Comparison of ENCODE assay signal across 9 mouse cellular contexts in genomic region chr5:72817523-72818091, GRCm38 (mm10). TPM values are rescaled to one million over a fixed set of nuclear protein-coding genes. Genes with fewer than 3 reads are reported as not detected.
DNase-seq lines count a peak whose midpoint lies in the region; ATAC-seq lines count a peak whose summit lies in the region.
"Had no signal": no experiment of that assay in that cellular context is flagged by ENCODE, and none has a peak within 500 bp of the region (broad histone marks: within the 10 kb centered on the region; RNA-seq: fewer than 3 reads in every experiment).

No protein-coding gene starts in this region.

- H3K4me1 ChIP-seq in forebrain, embryonic 14.5 days (ENCODE audit: control insufficient read depth, insufficient read depth, low read length) = no peaks in the 10 kb centered on the region
- no peaks in the 10 kb centered on the region for H3K4me1 ChIP-seq in forebrain, embryonic 11.5 days (replicated peaks; ENCODE audit: control insufficient read depth, insufficient read depth, low read length)
- H3K4me1 ChIP-seq: stomach, embryonic 15.5 days had no signal

- H3K4me3 ChIP-seq in forebrain, embryonic 14.5 days (ENCODE audit: low read depth, low read length) = no peak overlapping the region
- no peak overlapping the region for H3K4me3 ChIP-seq in forebrain, embryonic 11.5 days (ENCODE audit: low read depth, low read length)
- H3K4me3 ChIP-seq: stomach, embryonic 15.5 days had no signal

- DNase-seq in forebrain, embryonic 14.5 days (ENCODE audit: low spot score) = peak; percentile 57
- DNase-seq in forebrain, embryonic 11.5 days (ENCODE audit: low spot score) = no peak
- DNase-seq in 416B (ENCODE audit: low read depth) = peak; percentile 89
- peak; percentile 20 for DNase-seq in lung, postnatal 36 days
- DNase-seq in urinary bladder, adult 18-20 months (ENCODE audit: low spot score in 2 of 2) = no peak
- DNase-seq in MN1 (ENCODE audit: low spot score) = no peak
- DNase-seq in adipocyte (ENCODE audit: low spot score) = no peak

- no peaks in the 10 kb centered on the region for H3K27me3 ChIP-seq in forebrain, embryonic 14.5 days (replicated peaks; ENCODE audit: control insufficient read depth, insufficient read depth, low read length)
- no peaks in the 10 kb centered on the region for H3K27me3 ChIP-seq in forebrain, embryonic 11.5 days (ENCODE audit: control insufficient read depth, insufficient read depth, low read length)
- H3K27me3 ChIP-seq: stomach, embryonic 15.5 days had no signal

- H3K9ac ChIP-seq in forebrain, embryonic 14.5 days (ENCODE audit: low read length) = no peak overlapping the region
- no peak overlapping the region for H3K9ac ChIP-seq in forebrain, embryonic 11.5 days (ENCODE audit: low read length)
- H3K9ac ChIP-seq: stomach, embryonic 15.5 days had no signal

- H3K4me2 ChIP-seq in forebrain, embryonic 14.5 days (ENCODE audit: low read length) = no peak overlapping the region
- no peak overlapping the region for H3K4me2 ChIP-seq in forebrain, embryonic 11.5 days (ENCODE audit: low read depth, low read length, severe bottlenecking)
- H3K4me2 ChIP-seq: stomach, embryonic 15.5 days had no signal

- 41% methylated on average over 10 of the region's 10 CpGs for whole genome bisulfite sequencing in forebrain, embryonic 14.5 days
- 49% methylated on average over 10 of the region's 10 CpGs for WGBS in forebrain, embryonic 11.5 days

- no peak overlapping the region for H3K27ac ChIP-seq in forebrain, embryonic 14.5 days (ENCODE audit: low read depth, low read length)
- no peak overlapping the region for H3K27ac ChIP-seq in forebrain, embryonic 11.5 days (ENCODE audit: low read depth, low read length)
- H3K27ac ChIP-seq: stomach, embryonic 15.5 days had no signal

- ATAC-seq in forebrain, embryonic 14.5 days = peak; percentile 32; the same call in 1 of the 2 replicates
- no peak for ATAC-seq in forebrain, embryonic 11.5 days (replicated peaks; ENCODE audit: low FRiP score)
- peak; percentile 55 for ATAC-seq in granulocyte monocyte progenitor cell, adult 5-6 weeks (replicated peaks; ENCODE audit: poor library complexity, severe bottlenecking)

- H3K9me3 ChIP-seq in forebrain, embryonic 14.5 days (replicated peaks; ENCODE audit: control insufficient read depth, low read length) = no peaks in the 10 kb centered on the region
- H3K9me3 ChIP-seq in forebrain, embryonic 11.5 days (ENCODE audit: control insufficient read depth, low read length) = no peaks in the 10 kb centered on the region
- H3K9me3 ChIP-seq: stomach, embryonic 15.5 days had no signal

- no peaks in the 10 kb centered on the region for H3K36me3 ChIP-seq in forebrain, embryonic 14.5 days (ENCODE audit: control insufficient read depth, insufficient read depth, low read length)
- H3K36me3 ChIP-seq in forebrain, embryonic 11.5 days (ENCODE audit: control insufficient read depth, insufficient read depth, low read length) = no peaks in the 10 kb centered on the region
- H3K36me3 ChIP-seq: stomach, embryonic 15.5 days had no signal

RNA-seq across cellular contexts. Expression of gene Tec, which starts 50.7 kb away (rescaled TPM):
- 4.3 and 5.1 TPM in 2 replicates for polyA plus RNA-seq in forebrain, embryonic 14.5 days (2014; fragmentation: Nextera tagmentation; extraction: Ambion mirVana)
- polyA plus RNA-seq in forebrain, embryonic 11.5 days (2014; fragmentation: Nextera tagmentation; extraction: Ambion mirVana) = 2.9 and 3.0 TPM in 2 replicates
- total RNA-seq in granulocyte monocyte progenitor cell, adult 5-6 weeks (2014; fragmentation: Nextera tagmentation) = 36.0 and 42.9 TPM in 2 replicates
- total RNA-seq in granulocyte monocyte progenitor cell, adult 5-6 weeks (2017) = 33.9 and 39.8 TPM in 2 replicates

Comparison
In these comparisons a context has a peak if more than half of its experiments do, and no peak if none do; other contexts are left out.
1. DNase-seq: peak in forebrain, embryonic 14.5 days (single experiment), 416B (single experiment) and lung, postnatal 36 days (single experiment); none in forebrain, embryonic 11.5 days (single experiment), urinary bladder, adult 18-20 months (0 of 2), MN1 (single experiment) and adipocyte (single experiment).